Mouse (Mus musculus) hindbrain, embryonic 11.5 days (tissue): ENCODE measurements around the gene Hadha. TPM values are rescaled to one million over a fixed set of nuclear protein-coding genes. Genes with fewer than 3 reads are reported as not detected.

Source experiments
- ATAC-seq: fragments of 200-750 bp; cut with Nextera tagmentation; 2 replicates; pipeline ENCODE4 v1.8.0; 2017; ENCODE audit warnings: mild to moderate bottlenecking, moderate TSS enrichment, moderate library complexity; ENCODE audit not compliant: low FRiP score
- DNase-seq: peaks from one replicate; pipeline ENCODE4 v3.0.0-alpha.2; 2015; ENCODE audit warnings: low spot score
- H3K27ac ChIP-seq: fragments of 300-500 bp; sonication (generic); 2 replicates; pipeline ENCODE4 v1.5.1; 2014; ENCODE audit warnings: mild to moderate bottlenecking, low read depth, low read length
- H3K27me3 ChIP-seq: fragments of 300-500 bp; sonication (generic); 2 replicates; pipeline ENCODE4 v1.6.1; 2014; ENCODE audit warnings: mild to moderate bottlenecking, low read length, moderate library complexity, mixed read lengths; ENCODE audit not compliant: control insufficient read depth, insufficient read depth
- H3K36me3 ChIP-seq: fragments of 300-500 bp; sonication (generic); 2 replicates; pipeline ENCODE4 v1.6.1; 2014; ENCODE audit warnings: mild to moderate bottlenecking, low read length, moderate library complexity, mixed read lengths; ENCODE audit not compliant: control insufficient read depth, insufficient read depth
- H3K4me1 ChIP-seq: fragments of 300-500 bp; sonication (generic); replicated peaks from 2 replicates; pipeline ENCODE4 v1.6.1; 2014; ENCODE audit warnings: low read length, mixed read lengths; ENCODE audit not compliant: control insufficient read depth, insufficient read depth
- H3K4me2 ChIP-seq: fragments of 300-500 bp; sonication (generic); replicated peaks from 2 replicates; pipeline ENCODE4 v1.6.1; 2014; ENCODE audit warnings: mild to moderate bottlenecking, low read depth, low read length
- H3K4me3 ChIP-seq: fragments of 300-500 bp; sonication (generic); 2 replicates; pipeline ENCODE4 v1.5.1; 2014; ENCODE audit warnings: low read depth, low read length
- H3K9ac ChIP-seq: fragments of 300-500 bp; sonication (generic); 2 replicates; pipeline ENCODE4 v1.6.1; 2014; ENCODE audit warnings: low read depth, low read length
- H3K9me3 ChIP-seq: fragments of 300-500 bp; sonication (generic); 2 replicates; pipeline ENCODE4 v1.6.1; 2016; ENCODE audit warnings: low read length; ENCODE audit not compliant: control insufficient read depth
- WGBS: fragments of 180-500 bp; shearing (Covaris S2); extraction: QIAGEN DNeasy Blood & Tissue Kit; methylation state at CpG from one replicate; pipeline ENCODE4 v1.1.7; 2014; 5-methylcytosine and 5-hydroxymethylcytosine counted together
- polyA plus RNA-seq: library from polyadenylated mRNA; unstranded; fragments of >200 nt; fragmentation: Nextera tagmentation; extraction: Ambion mirVana; gene quantifications from 2 replicates; pipeline ENCODE4 v1.2.1, GENCODE M21; 2014

The Hadha gene
- polyA plus RNA-seq, 1 experiment from 2014 or later = 59.4 TPM

DNA sequence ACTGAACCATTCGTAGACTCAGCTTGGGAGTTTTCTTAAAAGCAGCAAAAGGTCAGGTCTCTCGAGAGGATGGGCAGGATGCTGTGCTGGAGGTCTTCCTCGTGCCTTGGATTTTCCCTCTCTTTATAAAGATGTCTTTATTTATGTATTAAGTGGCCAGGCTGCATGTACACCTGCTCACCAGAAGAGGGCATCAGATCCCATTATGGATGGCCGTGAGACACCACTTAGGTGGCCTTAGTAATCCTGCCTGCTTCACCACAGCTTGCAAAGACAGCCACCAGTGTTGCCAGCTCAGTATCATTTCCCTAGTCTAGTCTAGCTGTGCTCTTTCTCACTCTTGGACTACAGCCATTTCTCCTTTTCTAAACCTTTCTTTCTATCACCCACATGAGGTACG lies 29.4 kb downstream of the Hadha start:
- 53% methylated on average over 5 of the region's 5 CpGs for WGBS
- no peaks in the 10 kb centered on the region for H3K9me3 ChIP-seq
- peaks cover 3% of the 10 kb centered on the region; the same call in 1 of the 2 replicates for H3K36me3 ChIP-seq
- H3K4me1 ChIP-seq = no peaks in the 10 kb centered on the region
- DNase-seq = peak; percentile 71
- H3K27me3 ChIP-seq = no peaks in the 10 kb centered on the region
- no peak overlapping the region for H3K27ac ChIP-seq
- no peak overlapping the region for H3K4me3 ChIP-seq
- no peak overlapping the region for H3K4me2 ChIP-seq
- ATAC-seq = no peak
- no peak overlapping the region for H3K9ac ChIP-seq

GRCm38 (mm10) chr5:30122481-30122880 lies 32.5 kb downstream of the Hadha start:
- 93% methylated on average over 6 of the region's 6 CpGs for WGBS
- peaks cover 3% of the 10 kb centered on the region; the same call in 1 of the 2 replicates for H3K36me3 ChIP-seq
- DNase-seq (no peak), ATAC-seq (no peak)
- H3K9me3 ChIP-seq = no peaks in the 10 kb centered on the region
- H3K4me3 ChIP-seq = no peak overlapping the region
- H3K4me1 ChIP-seq = no peaks in the 10 kb centered on the region
- H3K4me2 ChIP-seq = no peak overlapping the region
- H3K27ac ChIP-seq = no peak overlapping the region
- H3K9ac ChIP-seq = no peak overlapping the region
- H3K27me3 ChIP-seq = no peaks in the 10 kb centered on the region

GRCm38 (mm10) chr5:30120106-30120505 lies 34.9 kb downstream of the Hadha start:
- no peaks in the 10 kb centered on the region for H3K27me3 ChIP-seq
- no peak overlapping the region for H3K27ac ChIP-seq
- H3K4me2 ChIP-seq = no peak overlapping the region
- no peaks in the 10 kb centered on the region for H3K4me1 ChIP-seq
- no peak overlapping the region for H3K4me3 ChIP-seq
- no peak overlapping the region for H3K9ac ChIP-seq
- H3K9me3 ChIP-seq = no peaks in the 10 kb centered on the region
- DNase-seq (no peak), ATAC-seq (no peak)
- peaks cover 5% of the 10 kb centered on the region; the same call in 1 of the 2 replicates for H3K36me3 ChIP-seq
- WGBS = 88% methylated on average over 7 of the region's 7 CpGs

GRCm38 (mm10) chr5:30119163-30119562 lies 35.8 kb downstream of the Hadha start:
- peaks cover 2% of the 10 kb centered on the region; the same call in 1 of the 2 replicates for H3K27me3 ChIP-seq
- H3K4me2 ChIP-seq = no peak overlapping the region
- DNase-seq = no peak
- H3K36me3 ChIP-seq = peaks cover 5% of the 10 kb centered on the region; the same call in 1 of the 2 replicates
- peaks cover 4% of the 10 kb centered on the region for H3K4me1 ChIP-seq
- H3K27ac ChIP-seq = no peak overlapping the region
- H3K9me3 ChIP-seq = no peaks in the 10 kb centered on the region
- no peak overlapping the region for H3K4me3 ChIP-seq
- ATAC-seq = no peak
- H3K9ac ChIP-seq = no peak overlapping the region
- WGBS = 83% methylated on average over 6 of the region's 6 CpGs

DNA sequence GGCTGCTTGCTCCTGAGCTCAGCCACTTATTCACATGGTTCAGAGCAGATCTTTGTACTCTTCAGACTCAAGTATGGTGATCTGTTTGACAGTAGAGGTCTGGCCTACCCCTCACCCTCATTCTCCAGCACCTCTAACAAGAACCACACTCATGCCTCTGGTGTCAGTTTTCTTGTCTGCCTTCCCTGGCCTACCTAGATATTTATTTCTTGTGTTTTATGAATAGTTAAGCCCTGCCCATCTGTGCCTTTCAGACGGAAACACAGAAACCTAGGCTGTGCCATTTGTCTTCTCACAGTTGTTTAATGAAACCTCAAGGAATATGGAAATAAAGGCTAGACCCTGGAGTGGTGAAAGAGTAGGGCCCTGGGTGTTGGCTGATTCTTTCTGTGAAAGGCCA lies 36.9 kb downstream of the Hadha start:
- H3K4me3 ChIP-seq = no peak overlapping the region
- peaks cover 10% of the 10 kb centered on the region for H3K27me3 ChIP-seq
- no peak overlapping the region for H3K27ac ChIP-seq
- H3K9ac ChIP-seq = no peak overlapping the region
- DNase-seq = no peak
- H3K4me2 ChIP-seq = no peak overlapping the region
- no peak for ATAC-seq
- WGBS = 91% methylated on average over 1 of the region's 1 CpGs
- H3K36me3 ChIP-seq = peaks cover 5% of the 10 kb centered on the region; the same call in 1 of the 2 replicates
- no peaks in the 10 kb centered on the region for H3K9me3 ChIP-seq
- H3K4me1 ChIP-seq = peaks cover 12% of the 10 kb centered on the region

DNA sequence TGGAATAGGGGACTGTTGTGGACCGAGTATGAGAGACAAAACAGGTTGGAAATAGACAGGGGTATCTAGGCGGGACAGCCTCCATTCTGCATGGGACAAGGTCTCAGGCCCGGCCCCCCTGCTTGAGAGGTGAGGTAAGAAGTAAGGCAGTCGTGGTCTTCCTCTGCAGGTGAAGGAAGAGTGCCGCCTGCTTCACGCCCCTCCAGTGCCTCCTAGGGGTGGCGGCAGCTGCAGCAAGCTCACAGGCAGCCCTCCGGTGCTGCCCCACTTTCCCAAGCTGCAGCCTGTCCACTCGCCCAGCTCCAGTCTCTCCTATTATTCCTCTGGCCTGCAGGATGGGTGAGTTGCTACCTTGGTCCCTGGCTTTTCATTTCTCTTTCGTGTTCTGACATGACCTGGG lies 39.2 kb downstream of the Hadha start:
- Histone ChIP-seq H3K27ac (no peak overlapping the region), H3K4me3 (no peak overlapping the region), H3K4me1 (peaks cover 20% of the 10 kb centered on the region), H3K9ac (no peak overlapping the region), H3K4me2 (no peak overlapping the region), H3K27me3 (peaks cover 15% of the 10 kb centered on the region), H3K9me3 (no peaks in the 10 kb centered on the region), H3K36me3 (peaks cover 2% of the 10 kb centered on the region; the same call in 1 of the 2 replicates)
- DNase-seq = no peak
- no peak for ATAC-seq
- WGBS = 34% methylated on average over 10 of the region's 10 CpGs

DNA sequence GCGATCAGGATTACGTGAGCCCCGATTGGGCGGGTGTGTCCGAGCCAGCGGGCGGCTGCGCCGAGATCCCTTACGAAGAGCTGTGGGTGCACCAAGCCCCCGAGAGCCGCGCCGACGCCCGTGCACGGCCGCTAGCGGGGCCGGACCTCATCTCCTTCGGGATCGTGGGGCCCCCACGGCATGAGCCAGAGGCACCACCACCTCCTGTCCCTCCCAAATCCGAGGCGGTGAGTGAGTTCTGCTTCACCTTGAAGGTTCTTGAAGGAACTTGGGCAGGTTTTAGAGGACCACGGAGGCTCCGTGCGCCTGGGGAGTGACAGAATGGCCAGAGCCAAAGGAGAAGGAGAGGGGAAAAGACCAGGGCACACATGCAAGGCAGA lies 40.2 kb downstream of the Hadha start:
- DNase-seq (no peak), ATAC-seq (no peak)
- Histone ChIP-seq H3K36me3 (peaks cover 2% of the 10 kb centered on the region; the same call in 1 of the 2 replicates), H3K9ac (peak overlapping the region; percentile 53; the same call in 1 of the 2 replicates), H3K27ac (no peak overlapping the region), H3K27me3 (peaks cover 15% of the 10 kb centered on the region), H3K4me2 (peak overlapping the region; percentile 83), H3K4me1 (peaks cover 30% of the 10 kb centered on the region), H3K9me3 (no peaks in the 10 kb centered on the region), H3K4me3 (peak overlapping the region; percentile 42)
- 2% methylated on average over 28 of the region's 28 CpGs for WGBS

GRCm38 (mm10) chr5:30113881-30114760 lies 40.8 kb downstream of the Hadha start:
- Histone ChIP-seq H3K27me3 (peaks cover 15% of the 10 kb centered on the region), H3K9ac (peak overlapping the region; percentile 53), H3K9me3 (no peaks in the 10 kb centered on the region), H3K36me3 (peaks cover 2% of the 10 kb centered on the region; the same call in 1 of the 2 replicates), H3K27ac (peak overlapping the region; percentile 54; the same call in 1 of the 2 replicates), H3K4me2 (peak overlapping the region; percentile 83), H3K4me3 (peak overlapping the region; percentile 42), H3K4me1 (peaks cover 33% of the 10 kb centered on the region)
- DNase-seq = peak; percentile 91
- WGBS = under 1% methylated on average over 100 of the region's 103 CpGs
- ATAC-seq = peak; percentile 69
